Mouse (Mus musculus): ENCODE results near the gene Tmeff1.
"Not testable (repeated sequence)": the region's sequence is repeated elsewhere in the genome, so short reads cannot be mapped to it uniquely, and the experiment has no call there.

Gene Tmeff1

GRCm38 (mm10) chr4:48676570-48677185 is 91.7 kb downstream of the Tmeff1 start:
- DNase-seq (ENCODE audit: low spot score in 2 of 2): no peak

GRCm38 (mm10) chr4:48677276-48677675 is 92.3 kb downstream of the Tmeff1 start:
- no peak for DNase-seq (ENCODE audit: low spot score in 2 of 2)

DNA sequence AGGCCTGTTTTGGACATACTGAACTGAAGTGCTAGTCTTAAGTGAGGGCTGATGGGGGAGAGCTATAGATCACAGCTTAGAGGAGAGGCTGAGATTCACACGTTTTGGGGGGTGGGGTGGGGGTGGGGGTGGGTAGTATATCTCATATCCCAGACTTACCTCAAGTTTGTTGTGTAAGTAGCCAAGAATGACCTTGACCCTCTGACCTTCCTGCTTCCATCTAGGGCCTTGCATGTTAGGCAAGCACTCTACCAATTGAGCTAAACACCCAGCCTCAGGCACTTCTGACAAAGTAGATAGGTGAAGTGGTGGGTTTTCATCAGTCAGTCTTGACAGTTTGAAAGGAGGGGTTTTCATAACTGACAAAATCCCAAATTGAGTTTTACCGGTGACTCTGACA is 92.8 kb downstream of the Tmeff1 start:
- no peak for DNase-seq (ENCODE audit: low spot score in 2 of 2)

- no peak for DNase-seq (ENCODE audit: low spot score in 2 of 2)
Observed at GRCm38 (mm10) chr4:48678793-48679192, 93.8 kb downstream of the Tmeff1 start.

DNA sequence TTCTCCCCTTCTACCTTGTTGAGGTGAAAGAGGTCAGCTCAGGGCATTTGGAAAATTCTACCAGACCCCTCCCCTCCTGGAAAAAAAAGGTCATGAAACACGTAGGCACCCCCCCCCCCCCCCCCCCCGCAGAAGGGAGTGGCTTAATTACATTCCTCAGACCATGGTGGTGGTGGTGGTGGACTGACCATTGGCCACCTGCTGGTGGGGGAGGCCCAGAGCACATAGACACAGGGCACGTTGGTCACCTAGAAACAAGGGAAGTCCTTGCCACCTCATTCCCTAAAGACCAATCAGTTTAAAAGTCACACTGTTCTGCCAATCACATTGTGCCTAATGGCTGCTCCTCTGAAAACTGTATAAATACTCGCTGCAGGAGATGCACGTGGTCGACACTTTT is 94.8 kb downstream of the Tmeff1 start:
- DNase-seq (ENCODE audit: low spot score in 2 of 2): not testable (repeated sequence)

- no peak for DNase-seq (ENCODE audit: low spot score in 2 of 2)
Observed at GRCm38 (mm10) chr4:48680214-48680613, 95.2 kb downstream of the Tmeff1 start.

DNA sequence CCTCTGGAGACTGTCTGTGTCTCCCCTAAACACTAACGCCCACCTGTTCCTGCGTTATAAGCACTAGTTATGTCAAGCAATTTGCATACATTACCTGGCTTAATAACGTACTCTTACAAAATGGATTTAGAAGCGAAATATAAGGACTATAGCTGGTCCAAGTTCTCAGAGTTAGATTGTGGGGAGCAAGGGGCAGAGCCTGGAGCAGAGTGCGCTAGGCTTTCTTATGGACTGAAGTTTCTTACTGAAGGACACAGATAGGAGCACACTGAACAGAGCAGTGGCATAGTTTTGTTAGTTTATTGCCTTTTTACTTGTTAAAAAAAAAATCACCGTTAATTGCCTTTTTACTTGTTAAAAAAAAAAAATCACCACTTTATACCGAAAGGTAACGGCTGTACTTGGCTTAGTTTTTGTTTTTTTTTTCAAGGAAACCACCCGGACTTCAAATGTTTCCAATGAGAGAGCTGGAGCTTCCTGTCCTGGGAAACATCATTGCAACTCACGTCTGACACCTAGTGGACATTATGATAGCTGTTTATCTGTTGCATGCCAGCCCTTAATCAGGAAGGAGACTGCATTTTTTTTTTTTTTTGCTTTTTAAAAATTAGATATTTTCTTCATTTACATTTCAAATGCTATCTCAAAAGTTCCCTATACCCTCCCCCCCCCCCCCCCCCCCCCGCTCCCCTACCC is 95.8 kb downstream of the Tmeff1 start:
- peak in 1 of 2 experiments; percentile 10 for DNase-seq (ENCODE audit: low spot score in 2 of 2)

DNA sequence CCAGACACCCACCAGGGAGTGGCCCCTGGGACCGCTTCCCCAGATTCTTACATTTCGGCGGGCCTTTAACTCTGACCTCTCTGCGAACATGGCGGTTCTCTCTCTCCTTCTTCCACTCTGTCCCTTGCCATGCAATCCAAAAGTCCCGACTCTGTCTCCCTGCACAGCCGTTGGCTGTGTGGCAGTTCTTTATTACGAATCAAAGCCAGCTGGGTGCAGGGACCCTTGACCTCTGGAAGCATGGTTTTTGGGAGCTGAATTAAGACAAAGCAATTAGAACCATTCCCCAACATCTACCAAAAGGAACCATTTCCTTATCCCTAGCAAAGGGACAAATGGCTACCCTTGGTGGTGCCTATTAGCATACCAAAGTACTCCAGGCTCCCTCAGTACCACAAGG is 98.2 kb downstream of the Tmeff1 start:
- DNase-seq (ENCODE audit: low spot score in 2 of 2): no peak

- DNase-seq (ENCODE audit: low spot score in 2 of 2): not testable (repeated sequence)
Observed at GRCm38 (mm10) chr4:48683633-48684209, 98.7 kb downstream of the Tmeff1 start.

DNA sequence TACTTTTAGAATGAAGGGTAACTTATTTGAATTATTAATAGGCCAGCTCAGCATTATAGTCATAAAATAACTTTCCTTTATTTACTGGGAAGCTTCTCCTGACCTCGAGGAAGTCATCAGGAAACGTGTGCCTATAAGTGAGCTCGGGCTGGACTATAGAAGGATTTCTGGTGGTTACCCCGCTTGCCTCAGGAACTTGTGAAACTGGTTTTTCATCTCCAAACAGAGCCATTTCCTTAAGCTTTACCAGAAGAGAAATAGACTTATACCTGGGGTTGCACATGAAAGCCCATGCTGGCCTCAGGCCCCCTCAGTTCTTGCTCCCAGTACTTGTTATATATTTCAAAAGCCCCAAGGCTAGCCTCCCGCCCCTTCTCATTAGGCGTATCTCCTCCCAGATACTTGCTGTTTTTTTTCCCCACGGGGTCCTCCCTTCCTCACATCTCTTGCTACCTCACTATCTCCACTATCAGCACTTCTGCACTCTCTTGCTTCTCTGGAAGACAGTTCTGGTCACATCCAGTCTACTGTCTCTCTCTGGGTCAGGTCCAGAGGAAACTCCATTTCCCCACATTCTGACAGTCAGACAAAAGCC is 99.7 kb downstream of the Tmeff1 start:
- no peak for DNase-seq (ENCODE audit: low spot score in 2 of 2)

- DNase-seq (ENCODE audit: low spot score in 2 of 2): no peak
Observed at GRCm38 (mm10) chr4:48688148-48688547, 103.2 kb downstream of the Tmeff1 start.

DNA sequence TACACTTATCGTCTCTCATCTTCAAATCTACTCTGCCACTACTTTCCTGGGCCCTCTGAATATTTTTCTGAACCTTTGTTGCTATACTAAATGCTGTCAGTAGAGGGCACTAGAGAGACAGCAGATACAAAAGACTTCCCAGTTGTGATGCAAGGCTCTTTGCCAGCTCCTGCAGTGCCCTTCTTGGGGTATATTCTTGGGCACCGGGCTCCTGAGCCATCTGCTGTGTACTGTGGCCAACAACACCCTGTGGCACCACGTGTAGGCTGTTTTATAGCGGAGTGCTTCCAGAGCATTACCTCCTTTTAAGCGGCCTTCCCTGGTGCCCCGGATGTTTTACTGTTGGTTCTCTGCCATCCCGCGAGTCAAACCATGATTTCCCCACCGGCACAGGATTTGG is 105.7 kb downstream of the Tmeff1 start:
- DNase-seq (ENCODE audit: low spot score in 2 of 2): peak in 1 of 2 experiments; percentile 7

- DNase-seq (ENCODE audit: low spot score in 2 of 2): no peak
Observed at GRCm38 (mm10) chr4:48691793-48692437, 106.9 kb downstream of the Tmeff1 start.

GRCm38 (mm10) chr4:48692736-48693292 is 107.8 kb downstream of the Tmeff1 start:
- DNase-seq (ENCODE audit: low spot score in 2 of 2): no peak

DNA sequence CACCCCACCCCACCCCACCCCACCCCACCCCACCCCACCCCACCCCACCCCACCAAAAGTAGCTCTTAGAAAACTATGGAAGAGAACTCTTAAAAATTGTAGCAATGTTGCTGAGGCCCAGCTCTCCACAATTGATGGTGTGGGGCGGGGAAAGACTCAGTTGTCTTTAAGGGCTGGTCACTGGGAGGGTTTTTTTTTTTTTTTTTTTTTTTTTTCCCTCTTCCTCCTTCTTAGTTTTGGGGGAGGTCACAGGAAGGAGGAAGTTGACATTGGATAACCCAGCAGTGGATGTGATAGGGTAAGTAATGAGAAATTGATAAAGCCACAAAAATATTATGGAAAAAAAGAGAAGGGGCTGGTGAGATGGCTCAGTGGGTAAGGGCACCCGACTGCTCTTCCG is 111.7 kb downstream of the Tmeff1 start:
- DNase-seq (ENCODE audit: low spot score in 2 of 2): no peak

DNA sequence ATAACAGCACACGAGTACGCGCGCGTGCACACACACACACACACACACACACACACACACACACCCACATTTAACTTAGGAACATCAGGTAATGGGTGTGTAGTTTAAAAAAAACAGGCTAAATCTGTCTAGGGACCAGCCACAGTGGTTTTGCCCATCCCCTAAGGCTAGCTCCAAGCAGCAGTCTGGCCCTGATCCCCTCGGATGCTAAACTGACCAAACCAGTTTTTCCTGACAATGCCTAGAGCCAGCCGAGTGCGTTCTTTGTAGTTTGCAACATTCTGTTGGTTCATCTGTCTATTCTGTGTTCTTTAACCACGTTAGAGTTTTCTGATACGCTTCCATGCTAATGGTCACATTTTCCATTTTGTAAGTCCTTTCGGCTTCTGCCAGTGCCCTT is 112.3 kb downstream of the Tmeff1 start:
- no peak for DNase-seq (ENCODE audit: low spot score in 2 of 2)

All from spleen, postnatal 36 days (tissue).